In the genomic region with DNA sequence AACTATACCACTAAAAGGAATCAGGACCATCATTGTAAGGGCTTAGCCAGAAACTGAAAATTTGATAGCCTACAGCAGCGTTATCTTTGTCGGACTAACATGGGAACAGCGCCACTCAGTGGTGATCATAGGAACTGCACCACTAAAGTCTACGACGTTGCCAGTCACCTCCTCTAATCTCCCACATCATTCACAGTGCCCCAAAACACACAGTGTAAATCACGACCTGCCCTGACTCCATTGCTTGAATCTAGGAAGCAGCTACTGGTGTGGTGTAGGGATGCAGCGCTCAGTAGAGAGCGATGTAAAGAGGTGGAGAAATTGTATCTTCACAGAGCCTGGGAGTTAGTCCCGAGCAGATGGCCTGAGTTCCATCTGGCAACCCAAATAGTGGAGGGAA, we compare ENCODE assay signal across 9 mouse cellular contexts. TPM values are rescaled to one million over a fixed set of nuclear protein-coding genes. Genes with fewer than 3 reads are reported as not detected.
DNase-seq lines count a peak whose midpoint lies in the region; ATAC-seq and TF ChIP-seq lines count a peak whose summit lies in the region.
"Had no signal": no experiment of that assay in that cellular context is flagged by ENCODE, and none has a peak within 500 bp of the region (broad histone marks: within the 10 kb centered on the region; RNA-seq: fewer than 3 reads in every experiment).

No protein-coding gene starts in this region.

- TF ChIP-seq CTCF in C2C12 (IDR thresholded peaks at IDR 0.05; ENCODE audit: control insufficient read depth, insufficient read depth, insufficient read length): peak; percentile 83

- 0 out of 2 replicates have a peak, but pooled peaks cover 4% of the 10 kb centered on the region for H3K4me1 ChIP-seq in embryonic facial prominence, embryonic 15.5 days

- H3ac ChIP-seq in C2C12 (ENCODE audit: control insufficient read depth, insufficient read length, low read depth): no peak overlapping the region

- peak; percentile 83 to 84 for DNase-seq in adrenal gland, postnatal 36 days
- peak; percentile 21 for DNase-seq in heart, postnatal 25 days (ENCODE audit: low spot score)
- peak; percentile 16 for DNase-seq in large intestine, adult 2 months (ENCODE audit: low read depth, low spot score)
- DNase-seq in lung, adult 18-20 months: peak; percentile 66 to 71
- peak; percentile 56 for DNase-seq in testis, postnatal 14 days (ENCODE audit: low spot score)

- H3K9ac ChIP-seq in embryonic facial prominence, embryonic 15.5 days: no peak overlapping the region
- H3K9ac ChIP-seq: embryonic facial prominence, embryonic 12.5 days had no signal

- peaks cover 3% of the 10 kb centered on the region for H3K27me3 ChIP-seq in C2C12 (ENCODE audit: control insufficient read depth, insufficient read depth, insufficient read length)
- peaks cover 14% of the 10 kb centered on the region; the same call in 1 of the 2 replicates for H3K27me3 ChIP-seq in embryonic facial prominence, embryonic 15.5 days

- intact Hi-C loops in heart, postnatal 25 days (cut with DNase I): loop anchor here (1.0 to 5.0 kb wide), 4 partner anchors 93 to 249 kb away; a partner anchor contains a TSS

- H3K4me2 ChIP-seq in embryonic facial prominence, embryonic 15.5 days (replicated peaks): no peak overlapping the region
- H3K4me2 ChIP-seq: embryonic facial prominence, embryonic 12.5 days had no signal

- no peaks in the 10 kb centered on the region for H3K79me2 ChIP-seq in C2C12 (ENCODE audit: control insufficient read depth, insufficient read depth)

- ATAC-seq in embryonic facial prominence, embryonic 15.5 days (ENCODE audit: insufficient number of reproducible peaks, low FRiP score, low TSS enrichment, low read depth): 0 out of 2 replicates have a peak, but pooled peaks have one; percentile 21
- ATAC-seq in neutrophil, adult 5-6 weeks (ENCODE audit: extremely low read depth, insufficient number of reproducible peaks, low FRiP score, poor library complexity, severe bottlenecking): peak; percentile 91

- H3K9me3 ChIP-seq in embryonic facial prominence, embryonic 15.5 days (replicated peaks): no peaks in the 10 kb centered on the region
- H3K9me3 ChIP-seq: embryonic facial prominence, embryonic 12.5 days had no signal

- 10% methylated on average over 9 of the region's 9 CpGs for WGBS in embryonic facial prominence, embryonic 15.5 days
- WGBS in large intestine, adult 2 months: 13% methylated on average over 9 of the region's 9 CpGs

- H3K36me3 ChIP-seq in C2C12 (ENCODE audit: control insufficient read depth, insufficient read depth): no peaks in the 10 kb centered on the region
- H3K36me3 ChIP-seq in embryonic facial prominence, embryonic 15.5 days: no peaks in the 10 kb centered on the region
- H3K36me3 ChIP-seq: embryonic facial prominence, embryonic 12.5 days had no signal

- H3K79me3 ChIP-seq in C2C12 (ENCODE audit: low read depth): no peaks in the 10 kb centered on the region

- no peak overlapping the region for H3K27ac ChIP-seq in embryonic facial prominence, embryonic 15.5 days (replicated peaks)
- H3K27ac ChIP-seq: embryonic facial prominence, embryonic 12.5 days had no signal

- no peak overlapping the region for H3K4me3 ChIP-seq in C2C12 (ENCODE audit: insufficient read depth, poor library complexity, severe bottlenecking)
- H3K4me3 ChIP-seq in embryonic facial prominence, embryonic 15.5 days (replicated peaks): no peak overlapping the region
- H3K4me3 ChIP-seq: embryonic facial prominence, embryonic 12.5 days had no signal

TF ChIP-seq in C2C12, 6 proteins besides CTCF, POLR2A, EP300 and RAD21:
- no peak for TF ChIP-seq MYOD1 (IDR thresholded peaks at IDR 0.05; ENCODE audit: control insufficient read depth, insufficient read length, low read depth)
- no peak for TF ChIP-seq FOSL1 (IDR thresholded peaks at IDR 0.05; ENCODE audit: insufficient read depth, low read length, poor library complexity, severe bottlenecking)
- TF ChIP-seq CEBPB (IDR thresholded peaks at IDR 0.05; ENCODE audit: low read depth): no peak
- no peak for TF ChIP-seq MYOG (IDR thresholded peaks at IDR 0.05; ENCODE audit: control insufficient read depth, extremely low read depth, insufficient read length)

RNA-seq across cellular contexts. Expression of a gene that starts 5.5 kb away (rescaled TPM):
- 30.5 TPM for polyA plus RNA-seq in C2C12 (2012; fragmentation: generic; extraction: Trizol)
- 10 to 100 TPM; 41.4 to 73.4 TPM for total RNA-seq in adrenal gland, postnatal 36 days (2021)
- polyA plus RNA-seq in embryonic facial prominence, embryonic 15.5 days (2015; fragmentation: Nextera tagmentation; extraction: Ambion mirVana): 25.0 and 25.5 TPM in 2 replicates
- 10 to 100 TPM; 15.4 to 18.7 TPM for total RNA-seq in heart, postnatal 25 days (2021)
- polyA plus RNA-seq in large intestine, adult 2 months (2012; rRNA removed): 30.1 and 35.5 TPM in 2 replicates
- total RNA-seq in neutrophil, adult 5-6 weeks (2017): 13.3 and 17.6 TPM in 2 replicates

RNA-seq across cellular contexts. Expression of a gene that starts 46.1 kb away (rescaled TPM):
- polyA plus RNA-seq in C2C12 (2012; fragmentation: generic; extraction: Trizol): 0.02 TPM
- total RNA-seq in adrenal gland, postnatal 36 days (2021): not detected
- polyA plus RNA-seq in embryonic facial prominence, embryonic 15.5 days (2015; fragmentation: Nextera tagmentation; extraction: Ambion mirVana): 0.08 TPM in 1 of 2 replicates, not detected in the other
- total RNA-seq in heart, postnatal 25 days (2021): not detected
- polyA plus RNA-seq in large intestine, adult 2 months (2012; rRNA removed): not detected in 2 replicates
- not detected in 2 replicates for total RNA-seq in neutrophil, adult 5-6 weeks (2017)
- polyA plus RNA-seq: embryonic facial prominence, embryonic 12.5 days had no signal

Comparison
In these comparisons a context has a peak if more than half of its experiments do, and no peak if none do; other contexts are left out.
1. DNase-seq: peak in every context shown above with its lines; median percentile 84 in adrenal gland, postnatal 36 days; 68 in lung, adult 18-20 months; 56 in testis, postnatal 14 days; 21 in heart, postnatal 25 days; 16 in large intestine, adult 2 months.